Mouse (Mus musculus) embryo, embryonic 11.5 days (tissue): ENCODE data around the gene Cdkal1.

Experiments
- DNase-seq: peaks from one replicate; pipeline ENCODE4 v3.0.0-alpha.2; 2012; ENCODE audit warnings: low read depth, low spot score

Cdkal1 gene

GRCm38 (mm10) chr13:29581762-29582700 is 273.4 kb downstream of the Cdkal1 start:
- no peak for DNase-seq

GRCm38 (mm10) chr13:29580780-29581179 is 274.7 kb downstream of the Cdkal1 start:
- no peak for DNase-seq

- no peak for DNase-seq
These were observed 275.5 kb downstream of the Cdkal1 start for GRCm38 (mm10) chr13:29580009-29580408.

DNA sequence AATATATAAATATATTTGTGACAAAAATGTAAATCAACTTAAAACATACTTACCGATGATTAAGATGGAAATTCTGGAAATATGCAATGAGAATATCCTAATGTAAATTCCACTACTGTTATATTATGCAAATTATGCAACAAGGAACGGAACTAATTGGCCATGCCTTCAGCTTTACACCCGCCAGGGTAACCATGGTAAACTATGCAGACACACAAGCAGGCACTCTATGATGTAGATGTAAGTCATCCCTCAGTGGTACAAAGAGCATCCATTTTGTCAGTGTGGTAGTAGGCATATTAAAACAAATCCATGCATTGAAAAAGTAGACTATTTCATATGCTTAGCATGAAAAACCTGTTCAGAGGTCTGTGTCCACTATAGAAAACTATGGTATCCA is 276.9 kb downstream of the Cdkal1 start:
- no peak for DNase-seq

- DNase-seq = no peak
These were observed 280.7 kb downstream of the Cdkal1 start for GRCm38 (mm10) chr13:29574784-29575183.

DNA sequence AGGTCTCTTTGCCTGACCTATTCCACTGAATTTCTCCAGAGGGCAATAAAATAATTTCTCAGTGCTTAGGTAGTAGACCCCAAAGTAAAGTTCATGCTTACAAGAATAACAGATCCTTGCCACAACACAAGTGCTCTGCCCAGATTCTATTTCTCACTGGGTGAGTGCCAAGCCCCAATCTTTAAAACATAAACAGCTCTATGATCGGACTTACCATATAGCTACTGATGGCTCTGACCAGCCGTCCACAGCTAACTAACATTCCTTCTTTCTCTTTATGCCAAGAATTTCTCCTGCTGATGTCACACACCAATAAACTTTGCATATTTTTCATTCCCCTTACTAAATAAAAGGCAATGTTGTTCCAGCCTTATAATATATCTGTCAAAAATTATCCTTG is 283.0 kb downstream of the Cdkal1 start:
- no peak for DNase-seq

- DNase-seq = no peak
These were observed 289.8 kb downstream of the Cdkal1 start for GRCm38 (mm10) chr13:29565710-29566109.

DNA sequence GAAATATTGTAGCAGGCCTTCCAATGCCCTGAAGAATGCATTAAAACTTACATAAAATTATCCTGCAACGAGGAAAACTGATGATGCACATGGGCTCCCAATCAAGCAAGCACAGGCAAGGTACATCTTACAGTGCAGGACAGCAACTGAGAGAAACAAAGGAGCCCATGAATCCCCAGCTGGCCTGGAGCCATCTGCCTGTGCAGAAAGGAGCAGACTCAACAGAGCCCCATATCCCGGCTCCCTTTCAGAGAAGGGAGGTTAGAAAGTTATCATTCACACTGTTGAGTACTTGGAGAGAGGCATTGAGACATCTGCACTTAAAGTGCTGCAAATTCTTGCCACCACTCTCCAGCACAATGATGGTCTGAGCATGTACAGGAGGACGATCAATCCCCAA is 296.3 kb downstream of the Cdkal1 start:
- no peak for DNase-seq

DNA sequence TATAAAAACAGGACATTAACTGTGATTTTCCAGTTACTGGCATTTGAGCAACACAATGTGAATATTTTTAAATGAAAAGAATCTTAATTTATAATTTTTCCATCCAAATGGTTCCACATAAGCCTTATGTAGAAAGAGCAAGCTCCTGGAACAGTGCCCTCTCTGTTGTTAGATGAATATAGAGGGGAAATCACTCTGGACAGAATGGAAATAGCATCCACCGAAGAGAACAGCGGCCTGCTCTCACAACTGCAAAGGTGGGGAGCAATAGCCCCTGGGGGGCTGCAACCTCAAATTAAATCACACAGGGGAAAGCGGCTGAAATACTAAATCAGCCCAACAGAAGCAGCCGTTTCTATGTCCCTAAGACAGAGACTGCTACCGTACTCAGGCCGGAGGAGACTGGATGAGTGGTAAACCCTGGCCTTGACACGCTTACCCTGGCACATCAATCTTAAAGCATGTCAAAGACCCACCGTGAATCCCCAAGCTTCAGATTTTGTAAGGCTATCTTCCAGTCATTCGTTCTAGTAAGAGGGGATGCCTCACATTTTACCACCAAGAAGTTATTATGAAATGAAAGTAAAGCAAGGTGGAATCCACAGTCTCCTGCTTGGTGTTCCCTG is 300.2 kb downstream of the Cdkal1 start:
- no peak for DNase-seq

GRCm38 (mm10) chr13:29553792-29554191 is 301.7 kb downstream of the Cdkal1 start:
- no peak for DNase-seq

DNA sequence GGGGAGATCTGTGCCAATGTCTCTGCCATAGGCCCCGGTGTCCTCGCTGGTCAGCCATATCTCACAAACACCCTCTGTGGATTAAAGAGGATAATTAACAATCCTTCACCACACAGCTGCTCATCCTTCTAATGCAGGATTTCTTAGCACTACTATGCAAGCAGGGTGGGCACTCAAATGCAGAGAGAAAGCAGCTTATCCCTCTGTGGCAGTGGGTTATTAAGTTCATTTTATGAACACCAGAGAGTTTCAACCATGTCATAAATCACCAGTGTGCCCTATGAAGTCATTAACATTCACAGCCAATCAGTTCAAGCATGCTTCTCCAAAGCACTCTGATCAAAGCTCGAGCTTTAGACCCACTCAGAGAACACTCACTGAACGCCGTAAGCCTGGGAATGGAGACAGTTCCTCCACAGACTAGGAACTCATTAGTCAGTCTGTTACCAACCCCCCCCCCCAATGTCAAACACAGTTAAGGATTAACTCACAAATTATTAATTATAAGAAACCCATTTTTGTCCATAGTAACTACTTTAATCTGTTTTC is 303.1 kb downstream of the Cdkal1 start:
- DNase-seq = no peak

GRCm38 (mm10) chr13:29550886-29551285 is 304.6 kb downstream of the Cdkal1 start:
- no peak for DNase-seq

GRCm38 (mm10) chr13:29550203-29550602 is 305.3 kb downstream of the Cdkal1 start:
- no peak for DNase-seq

GRCm38 (mm10) chr13:29549761-29550160 is 305.7 kb downstream of the Cdkal1 start:
- DNase-seq = no peak

GRCm38 (mm10) chr13:29537906-29538305 is 317.6 kb downstream of the Cdkal1 start:
- DNase-seq = no peak

DNA sequence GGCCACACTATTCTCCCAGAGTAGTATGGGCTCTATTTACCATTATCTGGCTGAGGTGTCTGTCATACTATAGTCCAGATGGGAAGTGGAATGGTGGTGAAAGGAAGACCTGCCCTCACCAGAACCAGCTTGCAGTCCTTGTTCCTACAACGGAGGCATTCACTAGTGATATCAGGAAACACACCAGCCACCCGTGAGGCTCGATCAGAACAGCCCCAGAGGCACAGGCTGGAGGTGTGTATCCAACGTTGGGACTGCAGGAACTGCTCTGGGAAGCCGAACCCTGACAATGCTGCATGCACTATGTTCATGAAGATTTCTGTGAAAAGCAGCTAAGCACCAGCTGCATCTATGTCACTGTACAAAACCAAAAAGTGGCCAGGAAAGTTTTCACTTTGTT is 321.9 kb downstream of the Cdkal1 start:
- no peak for DNase-seq

GRCm38 (mm10) chr13:29528344-29528743 is 327.1 kb downstream of the Cdkal1 start:
- DNase-seq = no peak

GRCm38 (mm10) chr13:29521321-29521720 is 334.2 kb downstream of the Cdkal1 start:
- no peak for DNase-seq

DNA sequence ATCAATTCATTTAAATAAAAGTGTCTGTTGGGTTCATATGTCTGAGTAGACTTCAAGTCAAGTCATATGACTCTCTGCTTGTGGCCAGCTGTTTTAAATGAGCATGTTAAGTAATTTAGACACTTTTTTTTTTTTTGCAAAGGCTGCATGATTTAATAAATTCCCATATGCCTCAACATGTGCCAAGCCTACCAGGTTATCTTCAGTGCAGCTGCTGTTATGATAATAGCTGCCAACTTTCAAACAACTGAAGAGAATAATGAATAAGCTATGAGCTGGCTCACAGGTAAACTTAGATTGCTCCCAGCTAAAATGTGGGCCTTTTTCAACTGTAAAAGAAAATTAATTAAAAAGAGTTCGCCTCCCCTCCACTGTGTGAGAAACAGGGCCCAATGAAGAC is 341.4 kb downstream of the Cdkal1 start:
- DNase-seq = no peak

- no peak for DNase-seq
These were observed 350.5 kb downstream of the Cdkal1 start for GRCm38 (mm10) chr13:29504861-29505568.

GRCm38 (mm10) chr13:29503147-29504044 is 352.1 kb downstream of the Cdkal1 start:
- peak; percentile 7 for DNase-seq
